Mouse (Mus musculus) sigmoid colon, adult 10 weeks (tissue): ENCODE measurements around the gene Ckm. TPM values are rescaled to one million over a fixed set of nuclear protein-coding genes. Genes with fewer than 3 reads are reported as not detected.

ENCODE experiments used
- polyA plus RNA-seq: library from polyadenylated mRNA; stranded (reverse); fragments of 350-450 nt; fragmentation: Illumina TruSeq; extraction: RNeasy Lipid Tissue Mini Kit (QIAGEN cat#74804); gene quantifications from one replicate; pipeline ENCODE4 v1.2.3, GENCODE M21; 2014; ENCODE audit warnings: low read depth, low replicate concordance

The Ckm gene
- not detected for polyA plus RNA-seq

DNA sequence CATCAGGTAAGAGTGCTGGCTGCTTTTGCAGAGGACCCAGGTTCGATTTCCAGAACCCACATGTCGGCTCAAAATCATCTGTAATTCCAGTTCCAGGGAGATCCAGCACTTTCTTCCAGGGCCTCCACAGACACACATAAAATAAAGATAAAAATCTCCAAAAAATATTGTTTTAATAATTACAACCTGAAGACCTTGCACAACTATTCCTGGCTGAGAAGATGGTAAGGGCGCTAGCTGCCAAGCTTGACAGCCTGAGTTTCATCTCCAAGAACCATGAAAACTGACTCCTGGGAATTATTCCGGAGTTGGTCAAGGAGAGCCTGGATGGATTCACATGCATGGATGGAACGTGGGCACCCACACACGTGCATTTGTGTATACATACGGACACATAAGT, at the start of gene Ckm:
Gene Ckm, plus strand, starts transcription at position 301 of the 400 bp plus-strand sequence.

DNA sequence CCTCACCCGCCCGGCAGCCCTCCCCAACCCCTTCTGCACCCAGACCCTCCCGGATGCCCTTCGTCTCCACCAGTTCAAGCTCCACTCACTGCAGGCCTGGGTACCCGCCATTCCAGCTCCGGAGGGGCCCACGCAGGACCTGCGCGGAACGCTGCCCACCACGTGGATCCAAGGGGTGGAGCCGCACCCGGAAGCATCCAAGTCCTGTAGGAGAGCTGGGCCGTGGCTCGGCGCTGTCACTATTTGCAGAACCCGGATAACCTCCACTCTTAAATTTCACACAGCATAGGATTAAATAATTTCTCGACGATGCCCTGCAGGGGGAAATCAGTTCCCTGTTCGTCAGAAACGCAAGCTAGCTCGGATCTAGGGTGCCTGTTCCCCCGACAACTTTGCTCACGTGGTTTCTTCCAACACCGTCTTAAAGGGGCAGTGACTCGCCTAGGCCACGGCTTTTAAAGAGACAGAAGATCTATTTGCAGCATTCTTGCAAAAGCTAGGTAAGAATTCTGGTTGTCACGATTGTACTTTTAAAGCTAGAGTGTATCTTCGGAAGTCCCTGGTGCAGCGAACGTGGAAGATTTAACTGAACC, 45.2 kb upstream of the Ckm start, which contains the start of the genes Cd3eap and Ppp1r13l:
Gene Cd3eap, minus strand, starts transcription at position 185 of the 593 bp plus-strand sequence.
Gene Ppp1r13l, plus strand, starts transcription at position 451 of the 593 bp plus-strand sequence.

DNA sequence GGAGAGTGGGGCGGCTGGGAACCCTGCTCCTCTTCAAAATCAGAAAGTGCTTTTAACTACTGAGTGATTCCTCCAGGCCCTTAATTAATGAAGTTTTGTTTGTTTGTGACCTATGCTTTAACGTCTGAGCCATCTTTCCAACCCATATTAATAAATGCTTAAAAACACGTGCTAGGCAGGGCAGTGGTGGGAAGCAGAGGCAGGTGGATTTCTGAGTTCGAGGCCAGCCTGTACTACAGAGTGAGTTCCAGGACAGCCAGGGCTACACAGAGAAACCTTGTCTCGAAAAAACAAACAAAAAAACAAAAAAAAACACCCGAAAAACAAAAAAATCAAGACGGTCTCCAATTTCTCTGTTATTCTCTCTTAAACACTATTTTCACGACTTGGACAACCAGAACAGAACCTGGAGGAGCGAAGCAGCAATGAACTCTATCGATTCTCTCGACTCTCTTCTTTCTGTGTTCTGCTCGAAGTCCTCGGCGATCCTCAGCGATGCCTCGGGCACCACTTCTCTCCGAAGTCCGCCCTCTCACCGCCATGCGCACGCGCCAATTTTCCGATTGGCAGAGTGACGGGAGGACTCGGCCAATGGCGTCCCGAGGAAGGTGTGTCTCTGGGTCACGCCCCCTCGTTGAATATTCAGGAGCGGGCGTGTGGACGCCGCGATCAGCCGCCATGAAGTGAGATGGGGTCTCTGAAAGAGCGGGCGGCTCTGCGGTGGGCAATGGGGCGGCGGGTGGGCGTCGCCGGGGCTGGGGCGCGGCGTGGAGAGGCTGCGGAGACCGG, 23.0 kb upstream of the Ckm start, which contains the start of gene Ercc2:
Gene Ercc2, plus strand, starts transcription at position 634 of the 789 bp plus-strand sequence.

DNA sequence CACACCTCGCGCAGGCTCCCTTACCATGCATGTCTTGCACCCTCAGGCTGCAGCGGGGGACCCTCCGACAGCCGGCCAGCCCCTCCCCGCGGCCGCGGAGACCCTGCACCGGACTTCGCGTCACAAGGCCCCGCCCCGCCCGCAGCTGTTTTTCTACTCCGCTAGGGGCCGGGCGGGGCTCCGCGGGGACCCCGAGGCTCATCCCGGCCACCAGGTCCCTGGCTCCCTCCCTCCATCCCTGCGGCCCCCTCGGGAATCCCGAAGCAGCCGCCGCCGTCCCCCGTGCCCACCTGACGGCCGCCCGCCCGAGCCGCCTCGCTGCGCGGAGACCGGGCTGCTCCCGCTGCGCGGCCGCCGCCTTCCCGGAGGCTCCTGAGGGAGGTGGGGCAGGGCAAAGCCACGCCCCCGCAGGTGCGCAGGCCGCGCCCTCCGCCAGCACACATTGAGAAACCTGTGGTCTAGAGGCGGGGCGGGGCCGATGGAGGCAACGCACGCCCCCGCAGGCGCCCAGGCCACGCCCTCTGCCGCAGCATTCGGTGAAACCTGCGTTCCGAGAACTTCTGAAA, 762 bp upstream of the Ckm start, which contains the start of gene Klc3:
Gene Klc3, minus strand, starts transcription at position 374 of the 566 bp plus-strand sequence.

DNA sequence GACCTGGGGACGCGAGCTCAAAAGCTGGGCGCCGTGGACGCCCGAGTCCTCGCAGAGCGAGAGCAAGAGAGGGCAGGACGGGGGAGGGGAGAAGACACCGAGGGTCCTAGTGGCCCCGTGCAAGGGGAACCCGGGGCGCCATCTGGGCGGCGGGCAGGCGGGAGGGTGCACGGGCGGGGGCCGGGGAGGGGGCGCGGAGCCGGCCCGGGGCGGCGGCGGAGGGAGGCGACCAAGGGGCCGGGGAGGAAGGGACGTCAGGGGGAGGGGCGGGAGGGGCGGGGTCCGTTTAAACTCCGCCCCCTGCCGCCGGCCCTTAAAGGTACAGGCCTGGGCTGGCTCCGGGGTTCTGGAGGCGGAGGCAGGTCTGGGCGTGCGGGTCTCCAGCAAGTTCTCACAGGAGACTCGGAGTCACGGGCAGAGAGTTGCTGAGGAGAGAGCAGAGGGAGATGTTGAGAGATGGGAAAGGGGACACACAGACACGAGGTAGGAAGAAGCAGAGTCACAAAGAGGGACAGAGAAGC, 54.1 kb downstream of the Ckm start, which contains the start of gene Mark4:
Gene Mark4, minus strand, starts transcription at position 231 of the 521 bp plus-strand sequence.

DNA sequence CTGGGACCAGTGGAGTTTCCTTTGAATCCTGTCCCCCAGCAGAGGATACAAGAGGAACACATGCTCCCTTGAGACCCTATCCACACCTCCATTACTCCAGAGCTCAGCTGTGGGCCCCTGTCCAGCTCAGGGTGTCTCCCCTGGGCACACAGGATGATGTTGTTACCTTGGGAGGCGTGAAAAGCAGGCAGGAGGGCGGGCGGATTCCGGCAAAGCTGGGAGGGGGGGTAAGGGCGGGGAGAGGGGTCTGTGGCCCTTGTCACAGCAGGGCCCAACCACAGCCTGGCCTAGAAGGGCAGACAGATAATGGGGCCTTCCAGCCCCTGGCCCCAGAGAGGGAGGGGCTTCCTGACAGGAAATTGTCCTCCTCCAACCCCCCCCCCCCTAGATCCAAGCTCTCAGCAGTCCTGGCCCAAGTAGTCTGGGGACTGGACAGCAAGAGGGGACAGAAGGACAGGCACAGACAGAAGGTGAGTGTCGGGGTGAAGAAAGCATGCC, 58.4 kb downstream of the Ckm start, which contains the start of gene Exoc3l2:
Gene Exoc3l2, plus strand, starts transcription at position 448 of the 498 bp plus-strand sequence.

Other genes with a start within 250 kb of the Ckm start
- 0.44 TPM for gene Gipr, start 238.6 kb upstream of the Ckm start, polyA plus RNA-seq
- gene Eml2, start 228.4 kb upstream of the Ckm start, polyA plus RNA-seq: 0.76 TPM
- gene Gpr4, start 192.2 kb upstream of the Ckm start, polyA plus RNA-seq: 0.76 TPM
- 12.0 TPM for gene Opa3, start 176.4 kb upstream of the Ckm start, polyA plus RNA-seq
- 121 TPM for gene Vasp, start 133.0 kb upstream of the Ckm start, polyA plus RNA-seq
- not detected for gene Ppm1n, start 124.7 kb upstream of the Ckm start, polyA plus RNA-seq
- gene Rtn2, start 122.2 kb upstream of the Ckm start, polyA plus RNA-seq: 1.6 TPM
- 1.4 TPM for gene Fosb, start 94.7 kb upstream of the Ckm start, polyA plus RNA-seq
- 0.63 TPM for gene Ercc1, start 60.0 kb upstream of the Ckm start, polyA plus RNA-seq
- 0.95 TPM for gene Cd3eap, start 45.3 kb upstream of the Ckm start, polyA plus RNA-seq
- gene Ppp1r13l, start 45.0 kb upstream of the Ckm start, polyA plus RNA-seq: not detected
- gene Ercc2, start 22.8 kb upstream of the Ckm start, polyA plus RNA-seq: 1.1 TPM
- gene Klc3, start 672 bp upstream of the Ckm start, polyA plus RNA-seq: not detected
- 1.7 TPM for gene Mark4, start 54.0 kb downstream of the Ckm start, polyA plus RNA-seq
- not detected for gene Exoc3l2, start 58.6 kb downstream of the Ckm start, polyA plus RNA-seq
- gene Bloc1s3, start 103.6 kb downstream of the Ckm start, polyA plus RNA-seq: 4.9 TPM
- gene Trappc6a, start 103.6 kb downstream of the Ckm start, polyA plus RNA-seq: not detected
- not detected for gene Nkpd1, start 113.1 kb downstream of the Ckm start, polyA plus RNA-seq
- 0.66 TPM for gene Ppp1r37, start 158.3 kb downstream of the Ckm start, polyA plus RNA-seq
- gene Zfp296, start 172.5 kb downstream of the Ckm start, polyA plus RNA-seq: not detected
- gene Gemin7, start 172.8 kb downstream of the Ckm start, polyA plus RNA-seq: 12.7 TPM
- gene Clasrp, start 199.7 kb downstream of the Ckm start, polyA plus RNA-seq: 7.1 TPM
- gene Relb, start 224.7 kb downstream of the Ckm start, polyA plus RNA-seq: 5.0 TPM